Mouse (Mus musculus) spleen, embryonic (tissue): Measurements from ENCODE around the gene Primpol.
"Not testable (repeated sequence)": the region's sequence is repeated elsewhere in the genome, so short reads cannot be mapped to it uniquely, and the experiment has no call there.

Experiments
- CTCF ChIA-PET: fragments of 350-600 bp; sonication (Branson Sonifier 250); formaldehyde crosslinking; loops from one replicate; lab custom pipeline; 2022; lab: Charles Lee

Gene Primpol

GRCm38 (mm10) chr8:46611557-46611956 is 5.5 kb downstream of the Primpol start:
- CTCF ChIA-PET = no interaction called here

- CTCF ChIA-PET = no interaction called here
These were observed 10.1 kb downstream of the Primpol start for GRCm38 (mm10) chr8:46606930-46607329.

GRCm38 (mm10) chr8:46603587-46603986 is 13.4 kb downstream of the Primpol start:
- CTCF ChIA-PET = no interaction called here

- CTCF ChIA-PET = no interaction called here
These were observed 15.9 kb downstream of the Primpol start for GRCm38 (mm10) chr8:46600959-46601707.

- CTCF ChIA-PET = no interaction called here
These were observed 17.6 kb downstream of the Primpol start for GRCm38 (mm10) chr8:46599314-46599904.

GRCm38 (mm10) chr8:46598753-46599152 is 18.3 kb downstream of the Primpol start:
- CTCF ChIA-PET = no interaction called here

- CTCF ChIA-PET = no interaction called here
These were observed 18.9 kb downstream of the Primpol start for GRCm38 (mm10) chr8:46598114-46598513.

- CTCF ChIA-PET = no interaction called here
These were observed 19.6 kb downstream of the Primpol start for GRCm38 (mm10) chr8:46597411-46597810.

GRCm38 (mm10) chr8:46596530-46596929 is 20.5 kb downstream of the Primpol start:
- CTCF ChIA-PET = no interaction called here

GRCm38 (mm10) chr8:46595593-46595992 is 21.4 kb downstream of the Primpol start:
- CTCF ChIA-PET = interaction anchor here (0.7 kb wide), 1 partner anchor 14 kb away, joined by 4 read pairs; no protein-coding TSS in a partner anchor

GRCm38 (mm10) chr8:46593772-46594171 is 23.2 kb downstream of the Primpol start:
- CTCF ChIA-PET = no interaction called here

- CTCF ChIA-PET = no interaction called here
These were observed 23.9 kb downstream of the Primpol start for GRCm38 (mm10) chr8:46593067-46593466.

- CTCF ChIA-PET = no interaction called here
These were observed 28.3 kb downstream of the Primpol start for GRCm38 (mm10) chr8:46588663-46589062.

GRCm38 (mm10) chr8:46587911-46588310 is 29.1 kb downstream of the Primpol start:
- CTCF ChIA-PET = no interaction called here

- CTCF ChIA-PET = no interaction called here
These were observed 31.4 kb downstream of the Primpol start for GRCm38 (mm10) chr8:46585576-46585975.

- CTCF ChIA-PET = not testable (repeated sequence)
These were observed 32.7 kb downstream of the Primpol start for GRCm38 (mm10) chr8:46584328-46584727.

- CTCF ChIA-PET = no interaction called here
These were observed 38.2 kb downstream of the Primpol start for GRCm38 (mm10) chr8:46578794-46579193.

- CTCF ChIA-PET = no interaction called here
These were observed 43.0 kb downstream of the Primpol start for GRCm38 (mm10) chr8:46573964-46574363.

GRCm38 (mm10) chr8:46573446-46573845 is 43.6 kb downstream of the Primpol start:
- CTCF ChIA-PET = no interaction called here

- CTCF ChIA-PET = no interaction called here
These were observed 46.3 kb downstream of the Primpol start for GRCm38 (mm10) chr8:46570673-46571072.

GRCm38 (mm10) chr8:46569659-46570441 is 47.2 kb downstream of the Primpol start:
- CTCF ChIA-PET = no interaction called here

- CTCF ChIA-PET = no interaction called here
These were observed 48.1 kb downstream of the Primpol start for GRCm38 (mm10) chr8:46568942-46569341.
